Mouse (Mus musculus): Measurements from ENCODE around the gene Nr2f6. TPM values are rescaled to one million over a fixed set of nuclear protein-coding genes. Genes with fewer than 3 reads are reported as not detected.
"Not testable (repeated sequence)": the region's sequence is repeated elsewhere in the genome, so short reads cannot be mapped to it uniquely, and the experiment has no call there.

Nr2f6 gene
- polyA plus RNA-seq, 1 experiment from 2014 or later, result 35.8 TPM

GRCm38 (mm10) chr8:71351117-71351516 lies 30.6 kb downstream of the Nr2f6 start:
- no peak for ATAC-seq
- peaks cover 19% of the 10 kb centered on the region for H3K36me3 ChIP-seq (ENCODE audit: control insufficient read depth, insufficient read depth, low read length)

GRCm38 (mm10) chr8:71346581-71346980 lies 35.2 kb downstream of the Nr2f6 start:
- H3K9ac ChIP-seq (ENCODE audit: low read depth, low read length), result no peak overlapping the region
- no peak overlapping the region for H3K4me2 ChIP-seq (ENCODE audit: low read depth, low read length)
- H3K27ac ChIP-seq (ENCODE audit: low read length), result no peak overlapping the region
- H3K4me3 ChIP-seq (ENCODE audit: low read length), result no peak overlapping the region
- no peaks in the 10 kb centered on the region for H3K9me3 ChIP-seq (ENCODE audit: control insufficient read depth, low read length)
- H3K4me1 ChIP-seq (ENCODE audit: control insufficient read depth, insufficient read depth, low read length), result no peaks in the 10 kb centered on the region
- H3K27me3 ChIP-seq (replicated peaks; ENCODE audit: control insufficient read depth, insufficient read depth, low read length), result no peaks in the 10 kb centered on the region
- H3K36me3 ChIP-seq (ENCODE audit: control insufficient read depth, insufficient read depth, low read length), result peaks cover 20% of the 10 kb centered on the region
- 78% methylated on average over 1 of the region's 1 CpGs for WGBS
- no peak for ATAC-seq

More at GRCm38 (mm10) chr8:71351117-71351516, 30.6 kb downstream of the Nr2f6 start:
- Histone ChIP-seq H3K4me2 (ENCODE audit: low read depth, low read length) (no peak overlapping the region), H3K27ac (ENCODE audit: low read length) (no peak overlapping the region), H3K9me3 (ENCODE audit: control insufficient read depth, low read length) (no peaks in the 10 kb centered on the region), H3K9ac (ENCODE audit: low read depth, low read length) (no peak overlapping the region), H3K4me3 (ENCODE audit: low read length) (no peak overlapping the region), H3K27me3 (replicated peaks; ENCODE audit: control insufficient read depth, insufficient read depth, low read length) (no peaks in the 10 kb centered on the region), H3K4me1 (ENCODE audit: control insufficient read depth, insufficient read depth, low read length) (no peaks in the 10 kb centered on the region)
- WGBS, result 65% methylated on average over 3 of the region's 3 CpGs

GRCm38 (mm10) chr8:71340625-71341024 lies 41.1 kb downstream of the Nr2f6 start:
- H3K4me3 ChIP-seq (ENCODE audit: low read length), result no peak overlapping the region
- no peak overlapping the region for H3K27ac ChIP-seq (ENCODE audit: low read length)
- H3K27me3 ChIP-seq (replicated peaks; ENCODE audit: control insufficient read depth, insufficient read depth, low read length), result no peaks in the 10 kb centered on the region
- H3K4me1 ChIP-seq (ENCODE audit: control insufficient read depth, insufficient read depth, low read length), result no peaks in the 10 kb centered on the region
- 74% methylated on average over 5 of the region's 5 CpGs for WGBS
- no peak for ATAC-seq
- peaks cover 8% of the 10 kb centered on the region; the same call in 1 of the 2 replicates for H3K36me3 ChIP-seq (ENCODE audit: control insufficient read depth, insufficient read depth, low read length)
- no peak overlapping the region for H3K4me2 ChIP-seq (ENCODE audit: low read depth, low read length)
- no peaks in the 10 kb centered on the region for H3K9me3 ChIP-seq (ENCODE audit: control insufficient read depth, low read length)
- H3K9ac ChIP-seq (ENCODE audit: low read depth, low read length), result no peak overlapping the region

GRCm38 (mm10) chr8:71337834-71338233 lies 43.9 kb downstream of the Nr2f6 start:
- WGBS, result 95% methylated on average over 6 of the region's 6 CpGs
- not testable (repeated sequence) for H3K27me3 ChIP-seq (replicated peaks; ENCODE audit: control insufficient read depth, insufficient read depth, low read length); H3K4me3 ChIP-seq (ENCODE audit: low read length); H3K4me1 ChIP-seq (ENCODE audit: control insufficient read depth, insufficient read depth, low read length); H3K4me2 ChIP-seq (ENCODE audit: low read depth, low read length); H3K9me3 ChIP-seq (ENCODE audit: control insufficient read depth, low read length); H3K9ac ChIP-seq (ENCODE audit: low read depth, low read length); ATAC-seq; H3K27ac ChIP-seq (ENCODE audit: low read length)
- H3K36me3 ChIP-seq (ENCODE audit: control insufficient read depth, insufficient read depth, low read length), result peaks cover 10% of the 10 kb centered on the region; the same call in 1 of the 2 replicates

- Histone ChIP-seq H3K9me3 (ENCODE audit: control insufficient read depth, low read length) (no peaks in the 10 kb centered on the region), H3K4me2 (ENCODE audit: low read depth, low read length) (no peak overlapping the region), H3K9ac (ENCODE audit: low read depth, low read length) (no peak overlapping the region), H3K4me1 (ENCODE audit: control insufficient read depth, insufficient read depth, low read length) (0 out of 2 replicates have a peak, but pooled peaks cover 2% of the 10 kb centered on the region), H3K36me3 (ENCODE audit: control insufficient read depth, insufficient read depth, low read length) (peaks cover 25% of the 10 kb centered on the region), H3K27me3 (replicated peaks; ENCODE audit: control insufficient read depth, insufficient read depth, low read length) (no peaks in the 10 kb centered on the region), H3K4me3 (ENCODE audit: low read length) (no peak overlapping the region), H3K27ac (ENCODE audit: low read length) (no peak overlapping the region)
- 89% methylated on average over 1 of the region's 1 CpGs for WGBS
- ATAC-seq, result no peak
Measured at GRCm38 (mm10) chr8:71324848-71325247, 56.9 kb downstream of the Nr2f6 start.

Other genes starting within 250 kb of the Nr2f6 start
- 11.6 and 12.4 TPM in 2 replicates for gene Myo9b, start 109.2 kb downstream of the Nr2f6 start, polyA plus RNA-seq (2015; fragmentation: Nextera tagmentation; extraction: Ambion mirVana)
- 43.6 and 48.4 TPM in 2 replicates for gene Haus8, start 109.0 kb downstream of the Nr2f6 start, polyA plus RNA-seq (2015; fragmentation: Nextera tagmentation; extraction: Ambion mirVana)
- 89.5 and 95.8 TPM in 2 replicates for gene Use1, start 15.1 kb downstream of the Nr2f6 start, polyA plus RNA-seq (2015; fragmentation: Nextera tagmentation; extraction: Ambion mirVana)
- gene Ocel1, start 10.7 kb downstream of the Nr2f6 start, polyA plus RNA-seq (2015; fragmentation: Nextera tagmentation; extraction: Ambion mirVana), result 6.3 and 8.5 TPM in 2 replicates
- 10.8 and 10.9 TPM in 2 replicates for gene Ushbp1, start 13.8 kb upstream of the Nr2f6 start, polyA plus RNA-seq (2015; fragmentation: Nextera tagmentation; extraction: Ambion mirVana)
- gene Babam1, start 14.9 kb upstream of the Nr2f6 start, polyA plus RNA-seq (2015; fragmentation: Nextera tagmentation; extraction: Ambion mirVana), result 84.7 and 86.9 TPM in 2 replicates
- 32.0 and 39.4 TPM in 2 replicates for gene Ankle1, start 24.1 kb upstream of the Nr2f6 start, polyA plus RNA-seq (2015; fragmentation: Nextera tagmentation; extraction: Ambion mirVana)
- gene Abhd8, start 81.7 kb upstream of the Nr2f6 start, polyA plus RNA-seq (2015; fragmentation: Nextera tagmentation; extraction: Ambion mirVana), result 24.0 and 25.1 TPM in 2 replicates
- gene Mrpl34, start 83.0 kb upstream of the Nr2f6 start, polyA plus RNA-seq (2015; fragmentation: Nextera tagmentation; extraction: Ambion mirVana), result 224 and 234 TPM in 2 replicates
- gene Dda1, start 87.2 kb upstream of the Nr2f6 start, polyA plus RNA-seq (2015; fragmentation: Nextera tagmentation; extraction: Ambion mirVana), result 88.1 and 91.7 TPM in 2 replicates
- 0.20 and 0.43 TPM in 2 replicates for gene Ano8, start 104.0 kb upstream of the Nr2f6 start, polyA plus RNA-seq (2015; fragmentation: Nextera tagmentation; extraction: Ambion mirVana)
- gene Gtpbp3, start 106.1 kb upstream of the Nr2f6 start, polyA plus RNA-seq (2015; fragmentation: Nextera tagmentation; extraction: Ambion mirVana), result 14.0 and 14.9 TPM in 2 replicates
- gene Plvap, start 129.8 kb upstream of the Nr2f6 start, polyA plus RNA-seq (2015; fragmentation: Nextera tagmentation; extraction: Ambion mirVana), result 70.9 and 80.9 TPM in 2 replicates
- 0.26 and 0.28 TPM in 2 replicates for gene Ccdc194, start 143.8 kb upstream of the Nr2f6 start, polyA plus RNA-seq (2015; fragmentation: Nextera tagmentation; extraction: Ambion mirVana)
- 38.8 and 42.0 TPM in 2 replicates for gene Bst2, start 155.5 kb upstream of the Nr2f6 start, polyA plus RNA-seq (2015; fragmentation: Nextera tagmentation; extraction: Ambion mirVana)
- 126 and 130 TPM in 2 replicates for gene Mvb12a, start 161.0 kb upstream of the Nr2f6 start, polyA plus RNA-seq (2015; fragmentation: Nextera tagmentation; extraction: Ambion mirVana)
- gene Tmem221, start 176.9 kb upstream of the Nr2f6 start, polyA plus RNA-seq (2015; fragmentation: Nextera tagmentation; extraction: Ambion mirVana), result 1.3 and 1.8 TPM in 2 replicates
- 0.06 TPM in 1 of 2 replicates, not detected in the other for gene Nxnl1, start 184.6 kb upstream of the Nr2f6 start, polyA plus RNA-seq (2015; fragmentation: Nextera tagmentation; extraction: Ambion mirVana)
- 21.0 and 24.3 TPM in 2 replicates for gene Slc27a1, start 186.9 kb upstream of the Nr2f6 start, polyA plus RNA-seq (2015; fragmentation: Nextera tagmentation; extraction: Ambion mirVana)
- gene Pgls, start 210.2 kb upstream of the Nr2f6 start, polyA plus RNA-seq (2015; fragmentation: Nextera tagmentation; extraction: Ambion mirVana), result 244 and 252 TPM in 2 replicates
- gene Fam129c, start 215.7 kb upstream of the Nr2f6 start, polyA plus RNA-seq (2015; fragmentation: Nextera tagmentation; extraction: Ambion mirVana), result 3.0 and 3.5 TPM in 2 replicates
- 68.0 and 70.5 TPM in 2 replicates for gene Colgalt1, start 229.0 kb upstream of the Nr2f6 start, polyA plus RNA-seq (2015; fragmentation: Nextera tagmentation; extraction: Ambion mirVana)